Mouse (Mus musculus) frontal cortex, postnatal 25 days (tissue): ENCODE measurements around the gene Raly.

Experiments used
- DNase-seq, 2 experiments: peaks; one replicate each; pipeline ENCODE4 v3.0.0; 2022; ENCODE audit warnings: low spot score in 2 of 2

Gene Raly

DNA sequence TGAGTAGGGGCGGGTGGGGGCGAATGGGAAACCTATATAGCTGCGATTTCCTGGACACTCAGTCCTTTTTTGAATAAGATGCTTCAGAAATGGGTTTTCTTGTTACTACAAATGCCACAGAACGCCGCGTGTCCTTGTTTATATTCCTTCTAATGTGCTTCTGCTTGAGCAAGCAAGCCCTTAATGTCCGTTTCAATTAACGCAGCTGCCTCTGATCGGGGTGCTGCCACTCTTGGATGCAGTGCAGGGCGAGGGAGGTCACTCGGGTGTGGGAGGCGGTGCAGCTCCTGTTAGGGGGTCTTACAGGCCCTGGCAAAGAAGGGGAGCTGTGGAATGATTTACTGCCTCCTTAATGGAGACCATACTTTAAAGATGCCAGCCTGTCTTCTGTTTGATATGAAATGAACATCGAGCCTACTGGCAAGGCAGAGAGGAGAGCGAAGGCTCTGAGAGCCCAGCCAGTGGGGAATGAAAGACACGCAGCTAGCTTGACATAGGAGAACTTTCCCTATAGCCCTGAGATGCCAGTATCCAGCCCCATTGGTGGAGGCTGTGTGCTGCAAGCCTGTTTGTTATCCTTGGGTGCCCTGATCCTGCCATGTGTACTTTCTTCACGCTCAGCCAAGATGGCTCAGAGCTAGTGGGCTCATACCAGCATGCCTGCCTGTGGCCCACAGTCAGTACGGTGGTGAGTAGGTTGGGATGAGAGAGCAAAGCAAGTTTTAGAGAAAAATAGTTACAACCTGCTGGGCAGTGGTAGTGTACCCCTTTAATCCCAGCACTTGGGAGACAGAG is 7.8 kb upstream of the Raly start:
- no peak for DNase-seq

DNA sequence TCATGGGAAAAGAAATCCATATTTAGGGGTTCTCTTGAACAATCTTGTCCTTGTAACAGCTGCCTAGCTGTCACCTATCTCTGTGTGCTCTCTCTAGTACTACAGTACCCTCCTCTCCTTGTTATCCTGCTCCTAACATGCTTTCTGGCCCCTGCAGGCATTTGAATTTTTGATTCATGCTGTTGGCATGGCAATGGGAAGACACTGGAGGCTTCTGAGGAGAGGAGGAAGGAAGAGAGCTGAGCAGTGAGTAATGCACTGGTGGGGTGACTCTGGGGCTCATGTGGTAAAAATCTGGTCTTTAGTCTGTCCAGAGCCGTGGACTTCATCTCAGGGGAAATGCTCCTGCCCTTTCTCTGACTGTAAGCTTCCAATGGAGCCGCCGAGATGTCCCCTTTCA is 5.6 kb upstream of the Raly start:
- DNase-seq, result no peak

DNA sequence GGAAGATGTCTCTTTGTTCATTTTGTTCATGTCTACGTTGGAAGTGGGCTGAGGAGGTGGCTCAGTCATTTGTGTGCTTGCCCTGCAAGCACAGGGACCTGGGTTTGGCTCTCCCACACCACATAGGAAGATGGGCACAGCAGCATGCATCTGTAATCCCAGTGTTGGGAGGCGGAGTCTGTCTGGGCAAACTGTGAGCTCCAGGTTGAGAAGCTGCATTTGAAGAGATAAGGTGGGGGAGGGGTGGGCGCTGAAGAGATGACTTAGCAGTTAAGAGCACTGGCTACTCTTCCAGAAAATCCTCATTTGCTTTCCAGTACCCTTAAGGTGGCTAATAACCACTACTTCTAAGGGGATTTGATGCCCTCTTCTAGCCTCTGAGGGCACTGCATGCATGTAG is 4.7 kb upstream of the Raly start:
- DNase-seq, result no peak

DNA sequence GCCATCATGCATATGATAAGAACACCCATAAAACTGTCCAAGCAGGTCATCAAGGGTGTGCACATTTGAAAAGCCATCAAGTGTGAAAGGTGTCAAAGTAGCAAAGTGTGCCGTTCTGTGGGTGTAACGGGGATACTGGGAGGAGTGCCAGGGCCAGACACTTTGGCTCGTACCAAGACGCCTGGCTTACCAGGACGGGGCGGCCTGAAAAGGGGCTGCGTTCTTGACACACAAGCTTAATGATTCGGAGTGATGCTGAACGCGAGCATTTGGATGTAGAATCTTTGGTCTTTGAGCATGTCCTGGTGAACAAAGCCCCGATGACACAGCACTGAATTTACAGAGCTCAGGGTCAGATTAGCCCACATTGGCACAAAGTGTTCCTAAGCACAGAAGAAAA is 4.1 kb upstream of the Raly start:
- DNase-seq, result no peak

DNA sequence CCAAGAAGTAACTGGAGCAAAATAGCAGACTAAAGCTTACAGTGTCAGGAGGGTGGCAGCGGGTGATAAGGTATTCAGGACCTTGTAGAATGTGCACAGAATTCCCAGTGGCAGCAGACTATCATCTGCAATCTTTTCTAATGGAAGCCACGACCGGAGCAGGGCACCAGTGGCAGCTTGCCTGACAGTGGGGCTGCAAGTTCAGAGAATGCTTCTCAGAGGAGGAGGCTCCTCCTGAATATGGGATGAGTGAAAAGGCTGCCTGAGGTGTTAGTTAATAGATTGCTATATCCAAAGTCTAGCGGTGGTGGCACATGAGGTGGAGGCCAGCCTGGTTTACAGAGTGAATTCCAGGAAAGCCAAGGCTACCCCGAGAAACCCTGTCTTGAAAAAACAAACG is 1.5 kb upstream of the Raly start:
- DNase-seq, result no peak

DNA sequence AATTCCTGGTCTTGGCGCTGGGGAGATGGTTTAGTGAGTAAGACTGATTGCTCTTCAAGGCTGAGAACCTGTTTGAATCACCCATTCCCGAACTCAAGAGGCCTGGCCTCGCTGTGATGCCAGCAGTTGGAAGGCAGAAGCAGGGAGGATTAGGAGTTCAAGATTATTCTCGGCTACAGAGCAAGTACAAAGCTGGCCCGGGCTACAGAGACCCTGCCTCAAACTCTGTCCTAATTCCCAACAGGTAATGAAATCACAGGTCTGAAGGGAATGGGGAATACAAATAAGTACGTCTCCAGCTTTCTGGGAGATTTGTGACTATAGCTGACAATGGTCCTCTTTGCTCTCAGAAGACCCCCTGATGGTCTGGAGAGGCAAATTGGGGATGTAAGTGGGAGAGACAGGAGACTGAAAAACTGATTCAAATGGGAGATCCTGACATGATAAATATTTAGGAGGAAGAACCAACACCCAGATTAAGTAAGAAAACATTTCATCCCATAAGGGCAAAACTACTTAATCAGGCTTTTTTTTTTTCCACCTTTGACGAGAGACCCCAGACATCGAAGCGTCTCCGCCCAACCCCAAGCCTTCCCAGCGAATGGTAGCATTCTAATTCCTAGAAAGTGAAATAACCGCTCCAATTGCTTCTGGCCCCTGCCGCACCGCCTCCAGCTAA is 780 bp upstream of the Raly start:
- DNase-seq, result no peak

DNA sequence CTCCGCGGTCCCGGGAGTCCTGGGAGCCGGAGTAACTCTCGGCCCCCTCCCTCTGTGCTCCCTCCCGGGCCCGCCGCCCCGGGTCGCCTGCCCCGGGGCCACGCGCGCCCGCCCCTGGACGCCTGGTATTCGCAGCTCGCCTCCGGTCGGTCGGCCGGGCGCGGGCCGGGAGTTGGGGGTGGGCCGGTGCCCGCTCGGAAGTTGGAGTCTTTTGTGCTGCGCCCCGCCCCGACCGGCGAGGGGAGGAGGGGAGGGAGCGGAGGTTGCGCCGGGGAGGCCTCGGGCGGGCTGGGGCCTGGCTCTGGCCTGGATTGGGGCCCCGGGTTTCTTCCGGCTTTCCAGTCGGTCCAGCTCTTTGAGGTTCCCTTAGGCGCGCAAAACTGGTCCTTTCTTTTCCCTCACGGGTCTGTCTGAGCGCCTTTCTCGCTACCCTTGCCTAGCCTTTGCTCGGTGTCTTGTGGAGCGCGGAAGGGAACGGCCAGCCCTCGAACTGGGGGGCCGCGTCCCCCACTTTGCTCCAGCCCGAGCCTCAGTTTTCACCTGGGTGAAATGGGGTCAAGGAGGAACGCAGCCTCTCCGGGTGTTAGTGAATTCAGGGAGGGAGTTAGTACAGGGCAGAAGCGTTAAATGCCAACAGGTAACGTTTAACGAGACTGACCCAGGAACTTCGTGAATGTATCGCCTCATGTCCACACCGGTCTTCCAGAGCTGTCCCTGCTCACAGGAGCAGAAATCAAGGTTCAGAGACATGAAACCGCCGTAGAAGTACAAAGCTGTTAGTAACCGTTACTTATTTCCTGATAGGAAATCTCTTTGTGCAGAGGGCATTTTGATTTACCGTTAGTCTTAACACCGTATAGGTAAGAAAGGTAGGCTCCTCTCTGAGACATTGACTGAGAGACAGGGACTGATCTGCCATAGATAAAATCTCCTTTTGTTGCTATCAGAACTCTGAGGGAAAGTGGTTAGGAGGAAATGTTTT is 1.1 kb downstream of the Raly start:
- peak; percentile 35 to 40 for DNase-seq

DNA sequence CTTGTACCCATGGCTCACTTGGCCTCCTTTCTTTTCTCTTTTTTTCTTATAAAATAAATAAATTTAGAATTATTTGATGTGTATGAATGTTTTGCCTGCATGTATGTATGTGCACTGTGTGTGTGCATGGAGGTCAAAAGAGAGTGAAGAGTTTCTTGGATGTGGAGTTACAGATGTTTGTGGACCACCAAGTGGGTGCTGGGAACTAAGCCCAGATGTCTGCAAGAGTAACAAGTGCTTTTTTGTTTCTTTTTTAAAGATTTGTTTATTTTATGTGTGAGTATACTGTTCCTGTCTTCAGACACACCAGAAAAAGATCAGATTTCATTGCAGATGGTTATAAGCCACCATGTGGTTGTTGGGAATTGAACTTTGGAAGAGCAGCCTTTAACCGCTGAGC is 12.5 kb downstream of the Raly start:
- no peak for DNase-seq

DNA sequence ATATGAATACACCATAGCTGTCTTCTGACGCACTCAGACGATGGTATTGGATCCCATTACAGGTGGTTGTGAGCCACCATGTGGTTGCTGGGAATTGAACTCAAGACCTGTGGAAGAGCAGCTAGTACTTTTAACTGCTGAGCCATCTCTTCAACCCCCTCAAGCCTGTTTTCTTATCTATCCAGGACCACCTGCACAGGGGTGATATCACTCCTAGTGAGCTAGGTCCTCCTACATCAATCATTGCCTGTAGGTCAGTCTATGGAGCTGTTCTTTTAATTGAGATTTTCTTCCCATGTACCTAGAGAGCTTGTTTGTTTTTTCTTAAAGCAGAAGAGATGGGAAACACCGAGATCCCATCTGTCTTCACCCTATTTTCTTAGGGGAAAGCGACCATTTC is 12.9 kb downstream of the Raly start:
- DNase-seq, result no peak

DNA sequence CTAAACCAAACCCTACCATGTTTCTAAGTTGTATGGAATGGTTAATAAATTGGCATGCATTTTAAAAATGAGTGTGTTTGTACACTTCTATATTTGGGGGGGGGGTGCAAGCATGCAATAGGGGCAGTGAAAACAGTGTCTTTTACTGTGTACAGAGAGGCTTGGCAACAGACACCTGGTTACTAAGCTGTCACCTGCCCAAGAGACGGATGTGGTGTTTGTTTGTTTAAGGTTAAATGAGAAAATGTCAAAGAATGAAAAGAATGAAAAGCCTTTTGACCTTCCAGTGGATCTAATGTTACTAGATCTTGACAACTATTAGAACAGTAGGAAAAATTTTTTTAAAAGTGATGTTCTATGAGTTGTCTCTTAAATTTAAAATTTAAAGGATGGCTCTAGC is 16.8 kb downstream of the Raly start:
- no peak for DNase-seq

DNA sequence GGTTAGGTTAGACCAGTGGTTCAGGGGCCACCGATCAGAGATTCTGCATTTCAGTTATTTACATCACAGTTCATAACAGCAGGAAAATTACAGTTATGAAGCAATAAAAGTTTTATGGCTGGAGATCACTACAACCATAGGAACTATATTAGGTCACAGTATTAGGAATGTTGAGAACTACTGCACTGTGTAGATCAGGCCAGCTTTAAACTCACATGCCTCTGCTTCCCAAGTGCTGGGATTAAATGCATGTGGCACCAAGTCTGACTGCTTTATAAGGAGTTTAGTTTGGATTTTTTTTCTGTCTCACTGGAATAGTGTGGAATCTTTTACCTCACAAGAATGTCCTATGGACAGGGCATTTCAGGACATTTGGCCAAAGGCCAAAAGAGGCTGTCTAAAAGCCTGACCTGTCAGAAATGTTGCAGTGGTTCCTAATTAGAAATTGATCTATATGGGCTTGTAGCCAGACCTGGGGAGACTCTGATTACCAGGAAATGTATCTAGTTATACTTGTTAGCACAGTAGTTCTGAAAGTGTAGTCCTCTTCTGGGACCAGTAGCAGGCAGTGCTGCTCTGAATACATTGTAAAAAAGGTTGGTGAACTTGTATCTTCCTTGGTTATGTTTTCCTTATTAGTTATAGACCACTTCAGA is 18.3 kb downstream of the Raly start:
- DNase-seq, result no peak

DNA sequence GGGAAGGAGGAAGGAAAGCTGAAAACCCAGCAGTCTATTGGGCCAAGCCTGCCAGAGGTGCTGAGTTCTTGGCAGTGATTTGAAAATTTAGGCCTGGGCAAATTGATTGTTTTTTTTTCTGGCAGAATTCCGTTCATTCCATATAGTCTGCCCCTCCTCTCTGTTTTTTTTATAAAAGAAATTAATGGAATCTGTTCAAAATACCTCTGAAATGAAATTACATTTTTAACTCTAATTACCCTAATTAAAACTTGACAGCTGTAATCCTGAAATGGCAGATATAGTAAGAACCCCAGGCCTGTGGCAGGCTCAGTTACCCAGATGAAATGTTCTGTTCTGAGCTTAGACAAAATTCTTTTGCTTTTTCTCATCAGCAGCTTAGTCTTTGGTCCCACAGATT is 19.9 kb downstream of the Raly start:
- DNase-seq, result no peak

DNA sequence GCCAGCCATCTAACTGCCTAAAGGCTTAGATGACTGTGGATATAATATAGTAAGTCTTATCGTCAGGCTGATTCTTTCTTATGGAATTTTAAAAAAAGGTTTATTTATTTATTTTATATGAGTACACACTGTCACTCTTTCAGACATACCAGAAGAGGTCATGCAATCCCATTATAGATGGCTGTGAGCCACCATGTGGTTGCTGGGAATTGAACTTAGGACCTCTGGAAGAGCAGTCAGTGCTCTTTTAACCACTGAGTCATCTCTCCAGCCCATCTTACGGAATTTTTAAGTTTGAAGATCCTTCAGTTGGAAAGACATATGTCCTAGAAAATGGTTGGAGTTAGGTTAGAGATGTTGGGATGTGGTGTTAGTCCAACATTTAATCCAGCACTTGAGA is 22.5 kb downstream of the Raly start:
- no peak for DNase-seq

DNA sequence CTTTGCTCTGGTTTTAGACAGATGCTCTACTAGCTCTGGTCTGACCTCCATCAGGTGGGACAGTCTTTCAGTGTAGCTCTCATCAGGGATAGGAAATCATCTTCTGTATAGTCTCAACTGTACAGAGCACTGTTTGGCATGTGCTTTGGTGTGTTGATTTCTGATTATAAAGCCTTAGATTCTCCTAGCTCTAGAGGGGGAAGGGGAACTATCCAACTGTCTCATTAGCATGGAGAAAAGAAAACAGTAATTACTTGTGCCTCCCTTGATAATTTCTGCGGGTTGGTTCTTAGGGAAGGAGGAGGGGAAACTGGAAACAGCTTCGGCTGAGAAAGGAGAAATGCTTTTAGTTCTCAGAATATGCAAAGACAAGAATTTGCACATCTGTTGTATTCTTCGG is 26.2 kb downstream of the Raly start:
- DNase-seq, result no peak

DNA sequence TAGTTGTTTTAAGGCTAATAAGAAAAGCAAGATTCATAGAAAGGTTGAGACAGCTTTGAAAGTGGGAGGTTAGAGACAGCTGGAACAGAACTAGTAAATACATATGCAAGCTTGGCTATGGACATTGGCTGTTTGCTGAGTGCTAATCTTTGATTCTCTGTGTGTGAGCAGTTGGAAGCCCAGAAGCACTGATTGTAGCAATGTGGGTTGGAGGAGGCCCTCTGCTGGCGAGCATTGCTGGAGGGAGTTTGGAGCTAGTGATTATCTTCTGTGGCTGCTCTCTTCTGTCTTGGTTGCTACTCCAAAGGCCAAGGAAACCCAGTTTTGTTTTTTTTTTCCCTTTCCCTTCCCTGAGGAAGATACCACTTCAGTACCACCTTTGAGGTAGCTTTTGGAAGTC is 26.9 kb downstream of the Raly start:
- DNase-seq, result peak; percentile 6 to 21

DNA sequence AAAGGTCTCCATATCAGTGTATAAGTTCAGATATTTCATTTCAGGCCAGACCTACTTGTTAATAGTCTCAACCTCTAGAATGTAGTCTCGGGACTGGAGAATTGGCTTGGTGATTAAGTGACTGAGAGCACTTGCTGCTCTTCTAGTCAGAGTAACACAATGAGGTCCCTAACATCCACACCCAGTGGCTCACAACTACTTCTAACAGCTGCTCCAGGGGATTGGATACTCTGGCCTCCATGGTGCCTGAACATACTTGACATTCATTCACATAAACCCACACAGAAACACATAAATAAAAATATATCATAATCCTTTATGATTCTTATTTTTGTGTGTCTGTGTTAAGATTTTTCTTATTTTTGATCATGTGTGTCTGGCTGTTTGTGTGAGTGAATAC is 27.7 kb downstream of the Raly start:
- no peak for DNase-seq

DNA sequence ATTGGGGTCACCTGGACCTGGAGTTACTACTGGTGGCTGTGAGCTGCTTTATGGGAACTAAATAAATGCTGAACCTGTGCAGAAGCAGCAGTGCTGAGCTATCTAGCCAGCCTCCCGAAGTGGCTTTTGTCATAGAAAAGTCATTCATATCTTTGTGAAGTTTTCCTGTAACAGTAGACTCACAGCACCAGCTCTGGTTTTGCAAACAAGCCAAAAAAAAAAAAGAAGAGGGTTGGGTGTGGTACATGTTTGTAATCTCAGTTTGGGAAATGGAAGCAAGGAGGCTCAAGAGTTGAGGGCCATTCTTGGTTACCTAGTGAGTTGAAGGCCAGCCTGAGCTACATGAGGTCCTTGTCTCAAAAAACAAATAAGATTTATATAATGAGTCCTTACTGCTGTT is 29.4 kb downstream of the Raly start:
- DNase-seq, result no peak

DNA sequence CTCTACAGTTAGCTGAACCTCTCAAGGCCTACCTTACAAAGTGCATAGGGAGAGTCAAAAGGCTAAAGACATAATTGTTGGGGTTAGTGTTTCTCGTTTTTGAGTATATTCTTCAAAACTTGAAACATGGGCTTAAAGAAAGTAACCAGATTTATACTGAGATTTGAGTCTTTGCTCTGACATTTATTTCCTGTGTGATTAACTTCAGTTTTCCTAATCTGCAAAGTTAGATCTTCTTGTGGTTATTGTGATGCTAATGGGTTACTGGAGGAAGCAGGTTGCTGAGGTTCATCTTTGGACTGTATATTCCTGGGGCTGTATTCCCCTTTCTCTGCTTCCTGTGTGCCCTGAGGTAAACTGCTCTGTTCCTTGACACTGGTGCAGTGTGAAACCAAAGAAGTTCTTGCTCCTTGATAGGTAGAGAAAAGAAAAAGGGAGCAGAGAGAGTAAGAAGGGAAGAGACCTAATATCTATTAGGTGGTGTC is 35.2 kb downstream of the Raly start:
- DNase-seq, result no peak

DNA sequence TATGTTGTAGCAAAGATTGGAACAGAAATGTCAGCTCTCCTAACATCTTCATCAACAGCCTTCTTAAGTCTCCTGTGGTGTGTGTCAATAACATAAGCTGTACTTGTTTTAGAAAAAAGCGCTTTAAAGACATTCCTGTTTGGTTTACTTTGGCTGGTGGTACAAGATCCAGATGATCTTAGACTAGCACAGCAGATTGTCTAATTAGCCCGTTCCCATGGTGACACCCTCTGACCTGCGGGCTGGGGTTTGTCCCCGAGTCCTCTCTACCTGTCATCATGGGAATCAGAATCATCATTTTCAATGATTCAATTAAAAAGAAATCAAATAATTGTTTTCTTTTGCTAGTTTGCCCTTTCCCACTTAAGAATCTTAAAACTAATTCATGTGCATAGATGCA is 36.6 kb downstream of the Raly start:
- no peak for DNase-seq

DNA sequence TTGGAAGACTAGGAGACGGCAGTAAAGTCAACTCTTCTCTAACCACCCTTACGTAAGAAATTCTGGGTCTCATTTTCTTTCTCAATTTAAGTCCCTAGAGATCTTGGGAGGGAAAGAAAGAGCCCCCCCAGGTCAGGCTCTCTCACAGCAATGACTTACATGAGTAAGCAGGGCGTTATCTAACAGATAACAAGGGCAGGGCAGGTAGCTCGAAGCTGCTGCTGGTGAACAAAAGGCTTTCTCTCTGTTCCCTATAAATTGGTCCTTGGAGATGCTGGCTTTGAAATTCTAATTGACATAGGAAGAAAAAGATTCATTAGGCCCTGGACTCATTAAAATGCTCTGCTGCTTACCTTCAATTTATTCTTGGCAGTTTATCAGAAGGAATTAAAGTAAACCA is 41.6 kb downstream of the Raly start:
- no peak for DNase-seq

DNA sequence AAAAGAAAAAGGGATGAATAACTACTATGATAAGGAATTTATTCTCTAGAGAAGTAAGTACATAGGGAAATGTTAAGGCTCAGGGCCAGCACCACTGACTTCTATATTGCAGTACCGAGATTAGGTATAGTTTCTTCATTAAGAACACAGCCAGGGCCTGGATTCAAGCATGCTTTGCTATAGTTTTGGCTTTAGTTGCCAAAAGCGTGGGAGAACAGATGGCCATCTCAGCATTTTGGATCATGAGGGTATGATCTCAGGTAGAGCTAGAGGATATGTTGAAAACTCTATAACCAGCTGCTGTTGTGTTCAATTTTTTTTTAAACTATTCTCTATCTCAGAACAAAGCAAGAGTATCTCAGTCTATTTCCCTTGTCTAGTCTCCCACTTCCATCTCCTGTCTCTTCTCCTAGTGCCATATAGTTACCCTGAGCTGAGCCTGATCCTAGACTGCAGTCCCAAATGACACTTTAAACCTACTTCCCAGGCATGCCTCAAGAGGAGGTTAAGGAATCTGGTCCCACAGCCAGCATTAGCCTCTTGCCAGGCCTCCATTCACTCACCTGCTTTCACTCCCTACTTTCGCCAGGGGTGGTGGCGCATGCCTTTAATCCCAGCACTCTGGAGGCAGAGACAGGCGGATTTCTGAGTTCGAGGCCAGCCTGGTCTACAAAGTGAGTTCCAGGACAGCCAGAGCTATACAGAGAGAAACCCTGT is 43.4 kb downstream of the Raly start:
- DNase-seq, result no peak
